Mouse (Mus musculus) right cerebral cortex, adult 2 months (tissue): ENCODE results near the gene Ctsw.
A peak's percentile ranks its signal among the peaks of the same experiment; 100 is the strongest.

Experiments
- DNase-seq, 2 experiments: peaks; one replicate each; pipeline ENCODE4 v3.0.0; 2021 to 2022; ENCODE audit warnings: low spot score in 2 of 2

Gene Ctsw

DNA sequence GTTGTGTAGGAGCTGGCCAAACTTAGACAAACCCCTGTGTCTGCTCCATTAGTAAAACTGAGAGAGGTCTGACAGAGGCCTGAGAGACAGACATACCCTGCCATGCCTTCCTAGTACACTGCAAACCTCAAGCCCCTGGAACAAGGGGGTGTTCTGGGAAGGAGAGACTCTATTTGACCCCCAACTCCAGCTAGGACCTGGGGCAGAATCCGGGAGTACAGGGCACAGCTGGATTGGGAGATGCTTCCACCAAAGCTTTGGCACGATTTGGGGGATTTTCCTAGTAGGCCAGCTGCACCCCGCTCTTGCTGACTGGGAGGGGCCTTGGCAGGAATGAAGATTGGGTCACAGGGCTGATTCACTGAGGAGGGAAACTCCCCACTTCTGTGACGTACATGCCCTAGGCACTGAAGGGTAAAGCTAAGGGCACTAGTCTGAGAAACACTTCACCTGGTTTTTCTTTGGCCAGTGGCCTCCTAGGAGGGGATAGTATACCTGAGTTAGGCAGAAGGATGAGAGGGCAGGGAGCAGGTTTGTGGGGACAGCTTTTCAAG, 36.3 kb downstream of the Ctsw start:
- DNase-seq: no peak

DNA sequence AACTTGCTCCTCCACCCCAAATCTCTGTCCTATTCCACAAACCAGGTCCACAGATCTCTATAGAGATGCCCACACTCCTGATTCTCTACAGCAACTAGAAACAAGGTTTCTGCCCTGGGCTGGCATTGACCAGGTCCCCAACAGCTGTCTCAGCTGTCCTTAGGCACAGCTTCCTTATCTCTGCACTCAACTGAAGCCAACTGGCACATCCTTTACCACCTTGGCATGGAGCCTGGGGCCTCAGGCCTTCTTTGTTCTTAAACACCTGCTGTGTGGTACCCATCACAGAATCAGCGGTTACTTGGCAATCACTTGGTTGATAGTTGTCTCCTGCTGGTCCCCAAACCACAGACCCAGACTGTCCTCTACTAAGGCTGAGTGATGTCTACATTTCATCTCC, 37.9 kb downstream of the Ctsw start:
- no peak for DNase-seq

DNA sequence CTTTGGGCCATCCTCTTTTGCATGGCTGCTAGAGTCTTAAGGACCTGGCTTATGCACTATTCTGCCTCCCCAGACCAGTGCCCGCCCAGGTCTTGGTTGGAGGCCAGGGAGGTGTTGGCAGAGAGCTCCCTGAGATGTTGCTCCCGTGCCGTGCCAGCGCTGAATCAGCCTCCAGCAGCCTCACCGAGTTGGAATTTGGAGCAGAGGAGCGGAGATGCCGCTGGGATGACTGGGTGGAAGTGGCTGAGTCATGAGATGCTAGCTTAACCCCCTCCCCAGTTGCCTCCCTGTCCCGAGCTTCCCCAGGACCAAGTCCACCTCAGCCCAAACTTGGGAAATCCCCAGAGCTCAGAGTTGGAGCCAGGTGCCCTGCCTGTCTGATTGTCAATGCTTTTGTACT, 38.5 kb downstream of the Ctsw start:
- no peak for DNase-seq

GRCm38 (mm10) chr19:5429219-5429618, 39.1 kb downstream of the Ctsw start:
- DNase-seq: no peak

DNA sequence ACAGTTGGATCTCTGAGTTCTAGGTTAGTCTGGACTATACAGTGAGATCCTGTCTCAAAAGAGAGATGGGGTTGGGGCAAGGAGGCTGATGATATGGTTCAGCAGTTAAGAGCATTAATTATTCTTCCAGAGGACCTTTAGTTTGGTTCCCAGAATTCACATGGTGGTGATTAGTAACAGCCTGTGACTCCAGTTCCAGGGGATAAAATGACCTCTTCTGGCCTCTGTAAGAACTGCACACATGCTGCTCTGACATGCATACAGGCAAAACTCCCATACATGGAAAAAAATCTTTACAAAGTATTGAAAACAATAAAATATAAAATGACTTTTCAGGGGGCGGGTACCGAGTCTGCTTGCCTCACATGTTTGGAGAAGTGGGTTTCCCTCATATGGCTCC, 40.2 kb downstream of the Ctsw start:
- no peak for DNase-seq

GRCm38 (mm10) chr19:5426640-5427290, 41.5 kb downstream of the Ctsw start:
- no peak for DNase-seq

GRCm38 (mm10) chr19:5425906-5426565, 42.3 kb downstream of the Ctsw start:
- no peak for DNase-seq

DNA sequence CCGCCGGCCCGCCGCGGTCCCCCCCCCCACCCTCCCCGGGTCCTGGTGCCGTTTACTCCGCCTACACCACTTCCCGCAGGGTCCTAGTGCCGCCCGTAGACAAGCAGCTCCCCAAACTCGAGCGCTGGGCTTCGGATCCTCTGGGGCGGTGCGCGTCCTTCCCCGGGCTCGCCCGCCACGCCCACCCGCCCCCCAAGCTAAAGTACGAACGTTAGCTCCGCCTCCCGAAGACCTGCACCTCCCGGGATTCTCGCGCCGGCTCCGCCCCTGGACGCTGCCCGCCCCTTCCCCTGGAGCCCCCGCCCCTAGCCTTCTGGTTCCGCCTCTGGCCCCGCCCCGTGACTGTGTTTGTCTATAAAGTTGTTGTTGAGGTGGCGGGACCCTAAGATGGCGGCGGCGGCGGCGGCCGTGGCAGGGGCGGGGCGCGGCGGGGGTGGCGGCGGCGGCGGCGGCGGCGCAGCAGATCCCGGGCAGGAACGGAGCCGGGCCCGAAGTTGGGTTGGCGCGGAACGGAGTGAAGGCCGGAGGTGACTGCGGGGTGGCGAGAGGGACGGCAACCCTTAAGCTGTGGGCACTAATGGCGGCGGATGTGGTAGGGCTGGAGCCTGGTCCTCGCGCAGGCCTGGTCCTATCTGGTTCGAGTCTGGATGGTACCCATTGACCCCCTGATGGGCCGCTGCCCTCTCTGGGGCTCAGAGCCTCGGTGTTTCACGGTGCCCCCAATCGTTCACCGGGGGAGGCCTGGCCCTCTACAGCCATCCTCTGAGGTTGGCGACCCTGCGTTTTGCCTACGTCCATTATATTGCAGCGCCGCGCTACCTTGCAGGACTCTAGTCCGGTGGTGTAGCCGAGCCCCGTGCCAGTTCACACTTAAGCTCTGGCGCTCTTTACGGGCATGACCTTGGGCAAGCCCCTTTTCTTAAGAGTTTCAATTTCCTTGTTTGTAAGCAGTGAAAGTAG, 43.2 kb downstream of the Ctsw start, which contains the start of the genes Drap1 and AI837181:
TSS of gene Drap1 (minus strand) at position 198 of the 960 bp plus-strand sequence.
TSS of gene AI837181 (plus strand) at position 363 of the 960 bp plus-strand sequence.
- DNase-seq: peak; percentile 90 to 93

DNA sequence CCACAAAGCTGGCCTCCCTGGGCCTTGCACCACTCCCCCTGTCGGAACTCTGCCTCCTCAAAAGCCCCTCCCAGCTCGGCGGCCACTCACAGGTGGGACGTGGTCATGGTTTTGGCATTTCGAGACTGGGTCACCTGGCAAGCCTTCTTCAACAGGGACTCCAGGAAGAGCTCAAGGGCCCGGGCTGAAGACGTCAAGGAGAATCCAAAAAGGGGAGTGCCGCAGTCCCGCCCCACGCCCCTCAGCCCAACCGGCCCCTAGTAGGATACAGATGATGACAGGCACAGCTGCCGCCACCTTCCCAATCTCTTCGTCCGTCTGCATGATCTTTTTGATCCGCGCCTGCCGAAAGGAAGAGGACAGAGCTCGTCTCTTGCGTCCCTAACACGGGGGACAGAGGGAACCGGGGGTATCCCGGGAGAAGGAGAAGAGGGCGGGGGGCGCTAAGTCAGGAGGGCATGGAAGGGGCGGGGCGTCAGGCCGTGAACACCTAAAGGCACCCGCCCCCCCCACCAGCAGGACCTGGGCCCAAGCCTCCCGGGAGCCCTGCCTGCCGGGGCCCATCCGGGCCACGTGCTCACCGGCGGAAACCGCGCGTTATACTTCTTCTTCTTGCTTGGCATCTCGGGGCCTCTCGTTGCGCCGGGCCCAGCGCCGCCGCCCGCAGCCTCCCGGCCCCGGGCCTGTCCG, 44.1 kb downstream of the Ctsw start:
- DNase-seq: peak in 1 of 2 experiments; percentile 71

DNA sequence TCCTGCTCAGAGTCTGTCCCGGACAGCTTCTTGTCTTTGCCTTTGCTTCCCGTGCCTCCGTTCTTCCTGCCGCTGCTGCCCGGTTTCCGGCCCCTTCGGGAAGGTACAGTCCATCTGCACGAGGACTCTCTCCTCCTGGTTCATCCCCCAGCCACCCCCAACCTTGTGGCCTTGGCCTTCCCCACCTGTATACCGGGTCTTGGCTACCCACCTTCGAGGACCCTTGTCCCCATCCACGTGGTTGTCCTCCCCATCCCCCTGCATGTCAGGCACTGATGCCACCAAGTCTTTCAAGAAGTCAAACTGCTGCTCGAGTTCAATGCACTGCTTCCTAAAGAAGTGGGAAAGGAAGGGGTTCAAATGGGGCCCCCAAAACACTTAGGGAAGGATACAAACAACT, 44.7 kb downstream of the Ctsw start:
- DNase-seq: no peak

DNA sequence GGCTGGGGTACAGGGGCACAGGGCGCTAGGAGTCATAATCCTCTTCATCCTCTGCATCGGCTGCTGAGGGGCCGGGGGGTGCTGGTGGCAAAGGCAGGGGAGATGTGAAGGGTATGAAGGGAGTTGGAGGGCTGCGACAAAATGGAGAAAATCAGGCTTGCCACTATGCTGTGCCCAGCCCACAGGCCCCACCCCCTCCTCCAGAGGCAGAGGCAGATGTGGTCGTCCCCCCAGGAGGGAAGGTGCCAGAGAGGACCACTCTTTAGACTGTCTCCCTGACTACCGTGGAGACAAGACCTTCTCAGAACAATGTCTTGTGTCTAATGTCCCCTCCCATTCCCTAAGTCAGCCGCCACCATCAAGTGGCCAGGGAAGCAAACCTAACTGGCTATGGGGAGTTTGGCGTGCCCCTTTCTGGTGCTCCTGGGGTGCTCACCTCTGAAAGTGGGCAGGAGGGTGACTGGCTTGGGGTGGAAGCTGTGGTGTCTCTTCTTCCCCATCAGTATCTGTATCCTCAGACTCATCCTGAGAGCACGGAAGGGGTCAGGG, 45.3 kb downstream of the Ctsw start:
- no peak for DNase-seq

- no peak for DNase-seq
Measured at GRCm38 (mm10) chr19:5422267-5422666, 46.0 kb downstream of the Ctsw start.

GRCm38 (mm10) chr19:5421784-5422183, 46.5 kb downstream of the Ctsw start:
- no peak for DNase-seq

DNA sequence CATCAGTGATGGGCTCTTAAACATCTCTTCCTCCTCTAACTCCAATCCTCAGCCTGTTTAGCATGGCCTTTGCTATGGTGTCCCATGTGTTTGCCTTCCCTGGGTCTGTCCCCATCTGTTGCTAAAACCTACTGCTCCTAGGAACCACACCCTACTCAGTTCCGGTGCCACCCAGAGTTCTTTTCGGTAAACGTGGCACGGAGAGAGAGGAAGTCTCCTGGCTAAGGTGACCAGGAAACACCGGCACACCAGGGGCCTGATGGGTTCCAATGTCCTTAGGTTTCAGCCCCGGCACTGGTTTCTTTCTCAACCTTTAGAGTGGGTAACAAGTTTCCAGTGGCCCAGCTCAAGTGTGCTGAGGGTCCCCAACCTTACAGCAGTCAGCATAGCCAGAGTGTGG, 47.7 kb downstream of the Ctsw start:
- no peak for DNase-seq

- DNase-seq: no peak
Measured at GRCm38 (mm10) chr19:5419630-5420029, 48.7 kb downstream of the Ctsw start.

DNA sequence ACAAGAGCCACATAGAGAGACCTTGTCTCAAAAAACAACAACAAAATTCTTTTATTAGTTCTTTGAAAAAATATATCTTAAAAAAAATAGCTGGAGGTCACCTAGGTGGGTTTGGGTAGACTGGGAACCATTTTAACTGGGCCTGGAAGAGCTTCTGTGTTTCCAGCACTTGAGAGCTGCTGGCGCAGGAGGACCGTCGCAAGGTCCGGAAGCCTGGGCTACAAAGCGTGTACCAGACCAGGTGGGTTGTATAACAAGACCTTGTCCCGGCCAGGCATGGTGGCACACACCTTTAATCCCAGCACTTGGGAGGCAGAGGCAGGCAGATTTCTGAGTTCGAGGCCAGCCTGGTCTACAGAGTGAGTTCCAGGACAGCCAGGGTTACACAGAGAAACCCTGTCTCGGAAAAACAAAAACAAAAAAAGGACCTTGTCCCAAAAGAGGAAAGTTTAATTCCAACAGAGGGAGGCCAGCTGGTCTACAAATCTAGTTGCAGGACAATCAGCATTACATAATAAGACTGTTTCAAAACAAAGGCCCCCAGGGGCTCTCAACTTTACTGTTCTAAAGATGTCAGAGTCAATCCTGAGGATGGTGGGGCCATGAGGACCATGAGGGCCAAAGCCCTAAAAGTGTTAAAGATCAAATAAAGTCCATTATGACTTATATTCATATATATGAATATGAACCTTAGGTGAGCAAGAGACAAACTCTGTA, 49.4 kb downstream of the Ctsw start:
- DNase-seq: no peak
